Mouse (Mus musculus) cerebellum, adult 18-20 months (tissue): ENCODE measurements at regions not wholly inside any gene's neighbourhood (a gene's known extent, or its start where the extent isn't known, plus 50 kb on each side); places are given as distances from the start of the nearest gene placed in this dataset.

Experiments
- DNase-seq, 2 experiments: peaks; one replicate each; pipeline ENCODE4 v3.0.0; 2021

DNA sequence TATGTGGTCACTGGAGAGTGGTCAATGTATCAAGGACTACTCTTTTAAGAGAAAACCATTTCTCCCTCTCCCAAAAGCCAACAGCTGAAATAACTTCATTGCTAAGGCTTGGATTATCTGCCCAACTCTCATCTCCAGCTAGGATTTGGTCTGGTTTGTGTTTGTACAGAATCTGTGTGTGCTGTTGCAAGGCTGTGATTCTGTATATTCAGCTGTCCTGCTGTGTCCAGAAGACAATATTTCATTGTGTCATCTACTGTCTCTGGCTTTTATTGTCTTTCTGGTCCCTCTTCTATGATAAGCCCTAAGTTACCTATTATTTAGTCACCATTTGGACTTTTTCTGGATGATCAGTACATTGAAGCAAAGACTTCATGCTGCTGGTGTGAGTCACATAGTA lies 110.9 kb downstream of the Cenpc1 start:
- no peak for DNase-seq

DNA sequence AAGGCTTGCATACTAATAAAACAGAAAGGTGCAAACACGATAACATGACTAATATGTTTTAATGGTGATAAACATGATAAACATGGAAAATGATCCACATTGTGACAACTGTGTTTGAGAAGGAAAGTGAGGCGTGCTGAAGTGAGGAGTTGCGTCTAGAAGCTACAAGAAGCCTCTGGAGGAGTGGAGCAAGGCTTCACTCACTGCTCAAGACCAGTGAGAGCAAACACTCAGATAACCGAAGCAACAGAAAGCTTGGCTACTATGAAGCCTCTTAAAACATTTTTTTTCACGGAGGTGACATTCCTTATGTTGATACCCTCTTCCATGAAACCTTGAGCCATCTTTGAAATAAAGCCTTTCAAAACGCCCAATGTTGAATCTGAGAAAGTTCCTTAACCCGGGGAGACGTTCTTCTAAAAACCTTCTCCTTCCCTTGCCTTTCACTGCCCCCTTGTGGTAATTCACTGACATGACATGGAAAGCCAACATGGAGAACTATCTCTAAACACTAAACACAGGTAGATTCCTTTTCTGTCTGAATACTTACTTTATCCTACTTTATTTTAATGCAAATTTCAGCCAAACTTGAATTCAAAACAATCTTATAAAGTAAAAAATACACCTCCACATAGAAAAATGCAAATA lies 128.6 kb downstream of the Cenpc1 start:
- peak; percentile 18 to 33 for DNase-seq

GRCm38 (mm10) chr5:85918288-85918687 lies 147.1 kb downstream of the Cenpc1 start:
- DNase-seq = no peak

- DNase-seq = no peak
These were observed 150.4 kb downstream of the Cenpc1 start for GRCm38 (mm10) chr5:85915000-85915399.

DNA sequence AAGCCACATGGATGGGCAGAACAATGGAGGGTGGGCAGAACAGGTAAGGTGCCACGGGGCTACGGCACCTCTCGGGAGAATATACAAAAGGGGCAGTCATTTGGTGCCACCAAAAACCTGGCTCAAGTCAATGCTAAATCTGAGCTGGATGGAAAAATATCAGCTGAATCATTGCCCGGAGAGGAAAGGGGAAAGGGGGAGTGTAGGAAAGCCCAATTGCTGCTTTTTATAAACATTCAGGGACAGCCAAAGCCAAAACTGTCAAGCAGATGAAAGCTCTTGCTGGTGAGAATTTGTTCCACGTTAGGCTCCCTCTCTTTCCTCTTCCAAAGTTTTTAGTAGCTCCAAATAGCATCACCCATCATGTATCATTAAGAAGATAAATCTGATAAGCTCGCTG lies 168.9 kb downstream of the Cenpc1 start:
- no peak for DNase-seq

DNA sequence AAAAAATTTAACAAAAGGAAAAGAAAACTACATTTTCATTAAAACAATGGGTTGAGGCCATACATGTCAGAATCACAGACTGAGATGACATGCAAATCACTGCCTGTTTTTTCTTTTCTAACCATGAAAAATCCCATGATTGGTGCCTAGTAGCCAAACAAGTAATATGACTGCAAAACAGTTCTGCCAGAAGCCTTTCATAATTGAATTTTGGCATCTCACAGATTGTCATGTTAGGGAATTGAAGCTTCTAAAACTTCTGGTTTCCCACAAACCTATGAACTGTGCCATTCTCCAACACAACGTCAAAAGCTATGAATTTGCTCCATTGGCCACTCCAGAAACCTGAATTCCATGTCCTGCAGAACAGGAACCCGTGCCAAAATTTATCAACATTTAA lies 169.6 kb downstream of the Cenpc1 start:
- DNase-seq = no peak

DNA sequence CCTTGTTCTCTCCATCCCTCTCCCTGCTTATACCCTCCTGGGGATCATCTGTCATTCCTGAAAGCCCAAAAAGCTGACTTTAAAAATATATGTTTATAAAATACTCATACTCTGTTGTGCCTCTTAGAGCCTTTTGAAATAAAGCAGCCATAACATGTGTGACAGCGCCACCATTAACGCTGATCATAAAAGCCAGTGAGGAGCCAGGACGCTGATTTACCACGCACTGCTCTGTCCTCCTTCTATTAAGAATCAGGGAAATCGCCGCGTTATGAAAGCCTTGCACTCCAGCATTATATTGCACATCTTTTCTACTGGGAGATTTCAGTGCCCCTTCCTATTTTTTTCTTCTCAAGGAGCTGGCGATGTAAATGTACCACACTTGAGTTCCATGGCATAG lies 195.1 kb downstream of the Cenpc1 start:
- no peak for DNase-seq

DNA sequence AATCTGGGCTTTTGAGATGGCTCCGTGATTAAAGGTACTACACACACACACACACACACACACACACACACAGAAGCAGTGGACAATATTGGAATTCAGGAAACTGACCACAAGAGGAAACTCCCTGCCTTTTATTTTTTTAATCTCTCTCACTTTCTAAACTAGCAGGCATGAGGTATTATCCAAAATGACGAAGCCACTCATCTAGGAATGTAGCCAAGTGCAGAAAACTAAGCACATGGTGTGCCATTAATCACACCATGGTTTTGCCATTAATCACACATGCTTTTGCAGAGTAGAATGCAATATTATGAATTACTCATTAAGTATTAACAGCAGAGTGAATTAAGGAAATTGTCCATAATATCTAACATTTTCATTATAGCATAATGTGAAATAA lies 232.8 kb downstream of the Cenpc1 start:
- no peak for DNase-seq

GRCm38 (mm10) chr5:85795531-85796197 lies 269.7 kb downstream of the Cenpc1 start:
- DNase-seq = no peak

DNA sequence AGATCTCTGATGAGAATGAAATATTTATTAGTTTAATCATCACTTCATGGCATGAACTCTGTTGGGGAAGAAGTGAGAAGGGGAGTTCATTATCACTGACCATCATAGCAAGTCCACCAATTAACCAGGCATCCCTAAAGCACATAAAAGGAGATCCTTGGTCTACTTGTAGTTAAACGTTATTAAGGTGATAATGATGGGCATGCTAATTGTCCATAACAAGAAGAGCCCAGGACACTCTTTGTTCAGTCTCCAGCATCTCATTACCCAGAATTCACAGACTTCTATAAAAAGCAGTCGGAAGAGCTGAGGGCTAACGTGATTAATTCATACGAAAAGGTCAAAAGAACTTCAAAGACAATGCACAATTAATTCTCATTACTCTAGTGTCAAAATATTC lies 272.2 kb downstream of the Cenpc1 start:
- DNase-seq = no peak

DNA sequence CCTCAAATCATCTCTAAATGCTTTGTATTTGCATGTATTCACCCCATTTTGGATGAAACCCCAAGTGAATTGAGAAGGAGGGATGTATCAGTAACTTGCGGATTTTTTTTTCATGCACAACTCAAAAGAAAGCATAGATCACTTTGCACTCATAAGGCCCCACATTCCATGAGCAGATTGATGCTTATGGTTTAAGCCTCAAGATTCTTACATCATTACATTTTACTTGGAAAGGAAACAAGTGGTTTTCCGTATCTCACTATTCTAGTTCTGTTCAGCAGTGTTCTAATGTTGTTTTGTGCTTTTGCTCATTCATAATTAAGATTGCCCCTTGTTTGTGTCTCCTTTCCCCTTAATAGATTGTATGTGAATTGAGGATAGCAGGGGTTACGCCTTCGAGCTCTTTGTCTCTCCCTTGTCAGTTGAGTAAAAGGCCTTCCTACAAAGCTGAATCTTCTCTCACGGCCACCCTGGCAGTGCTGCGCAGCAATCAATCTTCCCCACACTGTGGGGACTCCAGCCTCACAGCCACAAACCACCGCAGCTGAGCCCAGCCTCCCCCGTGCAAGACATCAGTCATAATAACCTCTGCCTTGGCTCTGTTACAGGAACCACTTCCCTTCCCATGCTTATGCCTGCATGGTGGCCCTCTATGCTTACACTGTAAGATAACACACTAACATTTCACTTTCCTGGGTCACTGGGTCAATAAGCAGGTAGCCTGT lies 284.5 kb downstream of the Cenpc1 start:
- no peak for DNase-seq

DNA sequence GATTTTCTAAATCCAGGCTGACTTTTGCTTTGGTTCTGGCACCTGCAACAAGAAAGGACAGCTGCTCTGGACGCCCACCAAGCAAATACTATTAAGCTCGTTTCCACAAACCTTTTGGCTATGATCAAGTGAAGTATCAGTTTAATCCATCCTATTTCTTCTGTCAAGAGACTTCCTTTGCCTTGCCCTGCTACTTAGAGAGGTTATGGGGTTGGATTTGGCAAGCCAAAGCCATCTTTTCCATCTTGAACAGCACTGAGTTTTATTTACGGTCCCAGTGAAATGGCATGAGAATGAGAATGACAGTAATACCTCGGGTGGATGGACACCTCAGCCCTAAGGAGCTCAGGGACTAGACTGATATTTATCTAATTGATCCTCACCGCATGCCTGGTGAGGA lies 285.4 kb downstream of the Cenpc1 start:
- no peak for DNase-seq

- DNase-seq = no peak
These were observed 286.2 kb downstream of the Cenpc1 start for GRCm38 (mm10) chr5:85779205-85779604.

- no peak for DNase-seq
These were observed 292.7 kb downstream of the Cenpc1 start for GRCm38 (mm10) chr5:85772660-85773059.

GRCm38 (mm10) chr5:85772086-85772485 lies 293.3 kb downstream of the Cenpc1 start:
- no peak for DNase-seq

DNA sequence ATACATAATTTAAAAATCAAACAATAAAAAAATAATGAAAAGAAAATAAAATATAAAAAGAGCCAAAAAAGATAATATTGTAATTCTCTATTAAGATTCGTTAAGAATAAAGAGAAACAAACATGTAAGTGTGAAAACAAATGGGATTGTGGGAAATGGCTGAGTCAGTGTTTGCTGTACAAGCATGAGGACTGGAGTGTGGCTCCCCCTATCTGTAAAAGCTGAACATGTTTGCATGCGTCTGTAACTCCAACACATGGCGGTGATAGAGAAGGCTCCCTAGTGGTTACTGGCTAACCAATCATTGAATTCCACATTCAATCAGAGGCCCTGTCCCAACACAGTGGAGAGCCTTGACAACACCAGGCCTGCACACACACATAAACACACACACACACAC lies 298.2 kb downstream of the Cenpc1 start:
- DNase-seq = no peak

DNA sequence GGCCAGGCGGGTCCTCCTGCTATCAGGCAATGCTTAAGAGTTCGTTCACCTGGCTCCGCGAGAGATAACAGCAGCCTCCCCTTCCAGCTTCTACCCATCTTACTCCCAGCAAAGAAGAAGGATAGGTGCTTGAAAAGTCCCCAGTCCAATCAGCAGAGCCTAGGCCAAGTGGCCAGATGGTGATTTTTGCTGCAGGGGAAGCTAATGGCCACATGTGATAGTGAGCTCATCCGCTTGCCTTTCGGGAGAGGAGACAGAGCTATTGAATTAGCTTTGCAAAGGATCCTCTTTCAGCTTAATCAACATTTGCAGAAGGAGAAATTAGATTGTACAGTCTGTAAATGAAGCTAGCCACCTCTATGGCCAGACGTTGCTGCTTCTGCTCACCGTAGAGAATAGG lies 308.7 kb downstream of the Cenpc1 start:
- DNase-seq = no peak

GRCm38 (mm10) chr5:85754227-85754626 lies 311.2 kb downstream of the Cenpc1 start:
- no peak for DNase-seq

- no peak for DNase-seq
These were observed 312.3 kb downstream of the Cenpc1 start for GRCm38 (mm10) chr5:85753109-85753508.

DNA sequence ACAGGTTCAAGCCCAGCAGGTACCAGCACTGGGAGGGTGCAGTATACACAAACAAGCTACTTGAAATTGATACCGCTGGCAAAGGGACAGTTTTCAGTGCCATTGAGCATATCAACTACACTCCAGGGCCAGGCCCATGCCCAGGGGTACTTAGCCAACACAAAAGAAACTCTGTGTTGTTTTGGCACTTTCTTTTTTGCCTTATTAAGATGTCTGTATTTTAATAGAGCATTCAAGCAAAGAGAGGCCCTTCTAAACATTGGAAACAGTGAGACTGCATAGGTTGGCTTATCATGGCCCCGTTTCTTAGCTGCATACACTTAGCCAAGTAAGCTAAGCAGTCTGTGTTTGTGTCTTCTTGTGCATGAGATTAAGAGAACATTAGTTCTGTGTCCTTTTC lies 313.7 kb downstream of the Cenpc1 start:
- no peak for DNase-seq

- DNase-seq = no peak
These were observed 314.5 kb downstream of the Cenpc1 start for GRCm38 (mm10) chr5:85750893-85751292.

DNA sequence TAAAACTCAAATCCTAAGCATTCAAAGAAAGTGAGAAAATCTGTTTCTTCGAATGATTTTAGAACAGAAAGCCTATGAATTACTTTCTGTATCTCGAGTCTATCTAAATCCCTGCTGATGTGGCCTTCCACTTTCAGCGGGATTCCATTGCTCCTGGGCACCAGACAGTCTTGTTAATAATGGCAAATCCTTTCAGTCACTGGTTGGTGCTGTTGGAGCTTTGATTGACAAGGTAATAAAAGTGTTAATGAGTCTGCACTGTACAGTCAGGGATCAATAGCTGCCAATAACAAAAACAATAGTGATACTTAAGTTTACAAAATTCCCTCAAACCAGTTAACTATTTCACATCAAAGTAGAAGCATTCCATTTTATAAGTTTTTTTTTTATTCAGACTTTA lies 335.8 kb downstream of the Cenpc1 start:
- DNase-seq = no peak

DNA sequence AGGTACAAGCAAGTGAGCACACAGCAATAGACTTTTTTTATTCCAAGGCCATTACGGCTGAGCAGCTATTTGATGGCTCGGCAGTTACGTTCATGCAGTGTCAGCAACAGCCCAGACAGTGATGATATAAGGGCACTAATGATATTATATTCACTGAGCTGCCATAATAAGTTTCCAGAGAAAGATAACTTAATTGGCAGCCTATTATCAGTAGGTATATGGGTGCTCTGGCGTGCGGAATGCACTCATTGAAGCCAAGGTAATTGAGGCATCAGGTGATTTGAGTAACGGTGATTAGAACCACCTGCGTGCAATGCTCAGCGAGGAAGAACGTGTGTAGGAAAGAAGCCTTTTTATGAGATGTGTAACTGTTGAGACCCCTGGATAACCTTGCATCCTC lies 358.0 kb downstream of the Cenpc1 start:
- DNase-seq = no peak

GRCm38 (mm10) chr5:85706598-85706997 lies 358.8 kb downstream of the Cenpc1 start:
- DNase-seq = no peak
